Mouse (Mus musculus) cerebellum, postnatal 25 days (tissue): ENCODE data around the gene Tmem45a.

Experiments
- DNase-seq, 2 experiments: peaks; one replicate each; pipeline ENCODE4 v3.0.0; 2021; ENCODE audit warnings: mixed read lengths in 2 of 2

The Tmem45a gene

DNA sequence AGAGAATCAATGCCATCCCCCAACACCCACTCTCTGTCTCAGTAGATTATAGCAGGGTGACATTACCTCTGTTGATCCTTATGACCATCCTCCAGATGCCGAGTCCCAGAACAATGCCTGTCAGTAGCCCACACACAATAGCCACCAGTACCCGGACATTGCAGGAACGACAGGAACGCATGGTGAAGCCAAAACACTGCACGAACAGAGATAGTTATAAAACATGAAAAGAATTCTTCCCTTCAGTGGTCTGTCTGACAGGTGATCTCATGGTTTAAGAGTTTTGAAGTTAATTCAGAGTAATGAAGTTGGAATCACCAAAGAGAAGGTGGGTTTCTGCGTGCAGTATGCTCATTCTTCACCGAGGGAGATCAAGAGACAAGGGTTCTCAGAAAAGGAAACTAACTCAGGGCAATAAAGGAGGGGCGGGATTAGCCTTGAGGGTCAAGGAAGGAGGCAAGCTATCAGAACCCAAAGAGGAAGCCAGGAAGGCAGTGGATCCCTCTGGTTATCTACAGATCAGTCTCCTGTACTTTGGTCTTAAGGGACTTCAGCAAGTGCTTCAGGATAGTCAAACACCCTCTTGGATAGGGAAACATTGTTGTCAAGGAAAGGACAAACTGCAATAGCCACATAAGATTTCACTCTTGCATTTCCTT is 90.4 kb downstream of the Tmem45a start, which contains the start of gene Adgrg7:
Gene Adgrg7 (minus strand): TSS at position 375 of the 659 bp plus-strand sequence.
- no peak for DNase-seq

DNA sequence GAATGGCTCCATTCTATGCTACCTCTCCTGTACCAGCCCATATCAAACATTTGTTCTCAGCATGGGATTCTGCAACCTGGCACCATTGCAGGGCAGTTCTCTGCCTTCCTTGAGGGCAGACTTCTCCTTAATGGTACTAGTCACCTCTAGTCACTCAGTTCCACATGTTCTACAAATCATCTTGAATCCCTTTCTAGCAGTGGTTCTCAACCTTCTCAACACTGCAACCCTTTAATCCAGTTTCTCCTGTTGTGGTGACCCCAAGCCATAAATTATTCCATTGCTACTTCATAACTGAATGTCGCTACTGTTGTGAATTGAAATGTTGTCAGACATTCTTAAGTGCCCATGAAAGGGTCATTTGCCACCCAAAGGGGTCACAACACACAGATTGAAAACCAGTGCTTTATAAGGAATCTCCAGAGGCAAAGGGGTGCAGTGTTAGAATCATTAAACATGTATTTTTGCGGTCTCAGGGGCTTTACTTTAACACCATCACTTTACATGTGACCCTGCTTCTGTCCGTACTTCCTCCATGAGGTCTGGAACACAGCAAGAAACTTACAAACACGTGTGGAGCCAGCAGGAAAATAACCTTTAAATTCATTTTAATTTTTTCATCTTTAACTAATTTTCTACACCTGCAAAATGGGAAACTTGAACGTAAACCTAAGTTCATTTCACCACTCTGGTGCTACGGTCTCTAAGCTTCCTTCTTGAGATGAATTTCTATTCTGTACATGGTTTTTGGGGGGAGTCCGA is 91.4 kb downstream of the Tmem45a start:
- DNase-seq, result no peak

DNA sequence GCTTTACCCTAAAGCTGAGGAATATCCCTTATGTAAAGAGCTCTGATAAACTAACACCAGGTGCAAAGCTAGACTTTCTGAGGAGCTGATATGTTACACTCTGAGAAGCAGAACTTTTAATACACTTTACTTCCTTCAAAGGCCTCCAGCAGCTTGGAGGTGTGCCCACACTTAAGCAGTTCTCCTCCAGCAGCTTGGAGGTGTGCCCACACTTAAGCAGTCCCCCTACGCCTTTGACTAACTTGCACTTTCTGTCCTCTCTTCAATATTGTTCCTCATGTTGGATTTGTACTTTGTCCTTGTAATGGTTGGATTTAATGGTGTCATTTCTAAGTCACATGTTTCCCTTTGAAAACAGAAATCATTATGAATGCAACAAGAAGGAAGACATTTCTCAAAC is 92.2 kb downstream of the Tmem45a start:
- no peak for DNase-seq

DNA sequence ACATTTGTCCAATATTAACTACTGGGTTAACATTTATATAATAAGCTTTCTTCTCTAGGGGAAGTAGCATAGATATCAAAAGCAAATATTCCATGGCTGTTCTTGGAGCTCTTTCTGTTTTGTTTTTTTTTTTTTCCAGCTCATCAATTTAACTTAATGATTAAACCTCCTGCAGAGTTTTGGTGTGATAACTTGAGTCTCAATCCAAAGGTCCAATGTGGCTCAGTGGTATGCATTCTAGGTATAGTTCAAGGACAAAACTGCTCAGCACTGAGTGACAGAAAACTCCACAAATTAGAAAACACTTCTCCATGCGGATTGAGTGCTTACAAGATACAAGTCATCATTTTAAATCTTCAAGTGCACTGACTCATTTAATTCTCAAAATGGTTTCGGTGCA is 100.0 kb downstream of the Tmem45a start:
- DNase-seq, result no peak

DNA sequence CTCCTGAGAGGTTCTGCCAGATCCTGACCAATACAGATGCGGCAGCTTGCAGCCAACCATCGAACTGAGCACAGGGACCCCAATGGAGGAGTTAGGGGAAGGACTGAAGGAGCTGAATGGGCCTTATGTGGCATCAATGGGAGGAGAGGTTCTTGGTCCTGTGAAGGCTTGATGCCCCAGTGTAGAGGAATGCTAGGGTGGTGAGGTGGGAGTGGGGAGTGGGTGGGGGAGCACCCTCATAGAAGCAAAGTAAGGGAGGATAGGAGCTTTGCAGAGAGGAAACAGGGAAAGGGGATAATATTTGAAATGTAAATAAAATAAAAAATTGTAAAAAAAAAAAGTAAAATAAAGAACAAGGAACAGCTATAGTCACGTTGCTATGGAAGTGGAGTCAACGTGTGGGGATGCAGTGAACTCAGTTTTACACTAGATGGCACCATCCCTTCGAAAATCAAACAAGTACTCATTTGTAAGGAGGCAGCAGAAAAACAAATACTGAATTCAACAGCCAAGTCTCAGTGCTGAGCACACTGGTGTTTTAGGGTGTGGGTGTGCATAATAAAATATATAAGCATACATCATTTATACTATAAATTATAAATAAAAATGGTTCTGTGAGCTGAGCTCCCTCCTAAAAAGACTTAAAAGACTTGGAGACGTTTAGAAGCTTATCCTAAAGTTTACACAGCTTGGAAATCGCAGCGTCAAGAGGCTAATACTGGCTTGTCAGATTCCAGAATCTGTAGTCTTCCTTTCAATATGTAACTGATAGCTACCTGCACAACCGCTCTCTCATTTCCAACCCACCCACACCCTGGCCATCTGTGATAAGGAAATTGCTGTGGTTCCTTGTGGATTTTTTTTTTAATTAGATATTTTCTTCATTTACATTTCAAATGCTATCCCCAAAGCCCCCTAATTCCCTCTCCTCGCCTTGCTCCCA is 114.5 kb downstream of the Tmem45a start:
- DNase-seq, result peak; percentile 19 to 51
